Mouse (Mus musculus) midbrain, embryonic 15.5 days (tissue): ENCODE measurements at regions not wholly inside any gene's neighbourhood (a gene's known extent, or its start where the extent isn't known, plus 50 kb on each side); places are given as distances from the start of the nearest gene placed in this dataset.

Experiments used
- ATAC-seq: fragments of 200-750 bp; cut with Nextera tagmentation; replicated peaks from 2 replicates; pipeline ENCODE4 v1.8.0; 2017; ENCODE audit warnings: moderate TSS enrichment
- H3K27ac ChIP-seq: fragments of 300-500 bp; sonication (generic); 2 replicates; pipeline ENCODE4 v1.5.1; 2015; ENCODE audit warnings: mild to moderate bottlenecking, inconsistent platforms
- H3K27me3 ChIP-seq: fragments of 300-500 bp; sonication (generic); replicated peaks from 2 replicates; pipeline ENCODE4 v1.6.1; 2015; ENCODE audit warnings: inconsistent platforms
- H3K36me3 ChIP-seq: fragments of 300-500 bp; sonication (generic); replicated peaks from 2 replicates; pipeline ENCODE4 v1.6.1; 2015; ENCODE audit warnings: inconsistent platforms
- H3K4me1 ChIP-seq: fragments of 300-500 bp; sonication (generic); 2 replicates; pipeline ENCODE4 v1.6.1; 2015; ENCODE audit warnings: inconsistent platforms
- H3K4me2 ChIP-seq: fragments of 300-500 bp; sonication (generic); 2 replicates; pipeline ENCODE4 v1.6.1; 2015; ENCODE audit warnings: inconsistent platforms, mild to moderate bottlenecking, moderate library complexity
- H3K4me3 ChIP-seq: fragments of 300-500 bp; sonication (generic); 2 replicates; pipeline ENCODE4 v1.5.1; 2015; ENCODE audit warnings: mild to moderate bottlenecking, inconsistent platforms
- H3K9ac ChIP-seq: fragments of 300-500 bp; sonication (generic); 2 replicates; pipeline ENCODE4 v1.6.1; 2015; ENCODE audit warnings: mild to moderate bottlenecking, inconsistent platforms
- H3K9me3 ChIP-seq: fragments of 300-500 bp; sonication (generic); 2 replicates; pipeline ENCODE4 v1.6.1; 2016; ENCODE audit warnings: inconsistent platforms
- WGBS: fragments of 180-500 bp; shearing (Covaris S2); methylation state at CpG from one replicate; pipeline ENCODE4 v1.1.7; 2015; ENCODE audit warnings: mixed read lengths; 5-methylcytosine and 5-hydroxymethylcytosine counted together

- Histone ChIP-seq H3K9ac (no peak overlapping the region), H3K4me3 (no peak overlapping the region), H3K9me3 (no peaks in the 10 kb centered on the region), H3K27ac (no peak overlapping the region), H3K4me2 (no peak overlapping the region), H3K4me1 (no peaks in the 10 kb centered on the region), H3K36me3 (no peaks in the 10 kb centered on the region), H3K27me3 (no peaks in the 10 kb centered on the region)
- WGBS = 73% methylated on average over 5 of the region's 5 CpGs
- no peak for ATAC-seq
These were observed 175.5 kb upstream of the Ahr start for GRCm38 (mm10) chr12:35710323-35710722.

GRCm38 (mm10) chr12:35703479-35703878 is 168.6 kb upstream of the Ahr start:
- 90% methylated on average over 2 of the region's 2 CpGs for WGBS

GRCm38 (mm10) chr12:35702674-35703073 is 167.8 kb upstream of the Ahr start:
- no peak overlapping the region for H3K27ac ChIP-seq
- 83% methylated on average over 7 of the region's 7 CpGs for WGBS
- no peak for ATAC-seq

More at GRCm38 (mm10) chr12:35703479-35703878, 168.6 kb upstream of the Ahr start:
- Histone ChIP-seq H3K9me3 (no peaks in the 10 kb centered on the region), H3K27me3 (no peaks in the 10 kb centered on the region), H3K27ac (no peak overlapping the region), H3K4me2 (no peak overlapping the region), H3K36me3 (no peaks in the 10 kb centered on the region), H3K9ac (no peak overlapping the region), H3K4me3 (no peak overlapping the region), H3K4me1 (no peaks in the 10 kb centered on the region)
- no peak for ATAC-seq

GRCm38 (mm10) chr12:35694253-35694652 is 159.4 kb upstream of the Ahr start:
- Histone ChIP-seq H3K4me1 (no peaks in the 10 kb centered on the region), H3K9ac (no peak overlapping the region), H3K36me3 (no peaks in the 10 kb centered on the region), H3K27me3 (no peaks in the 10 kb centered on the region), H3K4me3 (no peak overlapping the region), H3K9me3 (no peaks in the 10 kb centered on the region), H3K27ac (no peak overlapping the region), H3K4me2 (no peak overlapping the region)
- ATAC-seq = no peak
- 83% methylated on average over 3 of the region's 3 CpGs for WGBS

More at GRCm38 (mm10) chr12:35702674-35703073, 167.8 kb upstream of the Ahr start:
- no peak overlapping the region for H3K9ac ChIP-seq
- H3K36me3 ChIP-seq = no peaks in the 10 kb centered on the region
- no peak overlapping the region for H3K4me2 ChIP-seq
- no peaks in the 10 kb centered on the region for H3K27me3 ChIP-seq
- no peaks in the 10 kb centered on the region for H3K9me3 ChIP-seq
- no peak overlapping the region for H3K4me3 ChIP-seq
- no peaks in the 10 kb centered on the region for H3K4me1 ChIP-seq

GRCm38 (mm10) chr12:35690914-35691313 is 156.1 kb upstream of the Ahr start:
- H3K9ac ChIP-seq = no peak overlapping the region
- no peaks in the 10 kb centered on the region for H3K36me3 ChIP-seq
- 82% methylated on average over 3 of the region's 3 CpGs for WGBS
- H3K4me1 ChIP-seq = no peaks in the 10 kb centered on the region
- ATAC-seq = no peak
- H3K4me2 ChIP-seq = no peak overlapping the region
- H3K9me3 ChIP-seq = no peaks in the 10 kb centered on the region
- H3K27me3 ChIP-seq = no peaks in the 10 kb centered on the region
- no peak overlapping the region for H3K4me3 ChIP-seq
- no peak overlapping the region for H3K27ac ChIP-seq

GRCm38 (mm10) chr12:35686231-35686630 is 151.4 kb upstream of the Ahr start:
- Histone ChIP-seq H3K4me2 (no peak overlapping the region), H3K9ac (no peak overlapping the region), H3K36me3 (no peaks in the 10 kb centered on the region), H3K27ac (no peak overlapping the region), H3K4me3 (no peak overlapping the region), H3K4me1 (no peaks in the 10 kb centered on the region), H3K27me3 (no peaks in the 10 kb centered on the region), H3K9me3 (no peaks in the 10 kb centered on the region)
- no peak for ATAC-seq
- WGBS = 97% methylated on average over 2 of the region's 2 CpGs

- Histone ChIP-seq H3K27me3 (no peaks in the 10 kb centered on the region), H3K4me2 (no peak overlapping the region), H3K9me3 (no peaks in the 10 kb centered on the region), H3K9ac (no peak overlapping the region), H3K4me3 (no peak overlapping the region), H3K27ac (no peak overlapping the region), H3K4me1 (no peaks in the 10 kb centered on the region), H3K36me3 (no peaks in the 10 kb centered on the region)
- WGBS = 62% methylated on average over 3 of the region's 3 CpGs
- ATAC-seq = no peak
These were observed 150.4 kb upstream of the Ahr start for GRCm38 (mm10) chr12:35685189-35685588.

GRCm38 (mm10) chr12:35681864-35682449 is 147.1 kb upstream of the Ahr start:
- Histone ChIP-seq H3K36me3 (no peaks in the 10 kb centered on the region), H3K27ac (no peak overlapping the region), H3K9me3 (no peaks in the 10 kb centered on the region), H3K4me3 (no peak overlapping the region), H3K4me1 (no peaks in the 10 kb centered on the region), H3K4me2 (no peak overlapping the region), H3K9ac (no peak overlapping the region), H3K27me3 (no peaks in the 10 kb centered on the region)
- no peak for ATAC-seq

GRCm38 (mm10) chr12:35679903-35680302 is 145.1 kb upstream of the Ahr start:
- Histone ChIP-seq H3K27me3 (no peaks in the 10 kb centered on the region), H3K27ac (no peak overlapping the region), H3K4me2 (no peak overlapping the region), H3K36me3 (no peaks in the 10 kb centered on the region), H3K9ac (no peak overlapping the region), H3K9me3 (no peaks in the 10 kb centered on the region), H3K4me1 (no peaks in the 10 kb centered on the region), H3K4me3 (no peak overlapping the region)
- no peak for ATAC-seq
- whole genome bisulfite sequencing = 80% methylated on average over 4 of the region's 4 CpGs

- H3K9ac ChIP-seq = no peak overlapping the region
- no peaks in the 10 kb centered on the region for H3K36me3 ChIP-seq
- ATAC-seq = no peak
- H3K27me3 ChIP-seq = no peaks in the 10 kb centered on the region
- H3K4me1 ChIP-seq = no peaks in the 10 kb centered on the region
- H3K27ac ChIP-seq = no peak overlapping the region
- H3K4me3 ChIP-seq = no peak overlapping the region
- H3K9me3 ChIP-seq = no peaks in the 10 kb centered on the region
- 68% methylated on average over 2 of the region's 2 CpGs for WGBS
- H3K4me2 ChIP-seq = no peak overlapping the region
These were observed 144.2 kb upstream of the Ahr start for GRCm38 (mm10) chr12:35679025-35679424.

GRCm38 (mm10) chr12:35674487-35674886 is 139.6 kb upstream of the Ahr start:
- Histone ChIP-seq H3K27me3 (no peaks in the 10 kb centered on the region), H3K36me3 (no peaks in the 10 kb centered on the region), H3K9ac (no peak overlapping the region), H3K9me3 (no peaks in the 10 kb centered on the region), H3K27ac (no peak overlapping the region), H3K4me1 (no peaks in the 10 kb centered on the region), H3K4me2 (no peak overlapping the region), H3K4me3 (no peak overlapping the region)
- 53% methylated on average over 6 of the region's 6 CpGs for WGBS
- no peak for ATAC-seq

- H3K36me3 ChIP-seq = no peaks in the 10 kb centered on the region
- H3K4me1 ChIP-seq = no peaks in the 10 kb centered on the region
- no peak overlapping the region for H3K9ac ChIP-seq
- H3K4me2 ChIP-seq = no peak overlapping the region
- no peak overlapping the region for H3K27ac ChIP-seq
- no peaks in the 10 kb centered on the region for H3K27me3 ChIP-seq
- no peak overlapping the region for H3K4me3 ChIP-seq
- no peak for ATAC-seq
- WGBS = 90% methylated on average over 4 of the region's 4 CpGs
- no peaks in the 10 kb centered on the region for H3K9me3 ChIP-seq
These were observed 136.1 kb upstream of the Ahr start for GRCm38 (mm10) chr12:35670980-35671379.

GRCm38 (mm10) chr12:35668716-35669115 is 133.9 kb upstream of the Ahr start:
- no peaks in the 10 kb centered on the region for H3K36me3 ChIP-seq
- H3K4me2 ChIP-seq = no peak overlapping the region
- 94% methylated on average over 1 of the region's 1 CpGs for WGBS
- H3K9me3 ChIP-seq = no peaks in the 10 kb centered on the region
- no peaks in the 10 kb centered on the region for H3K27me3 ChIP-seq
- no peak overlapping the region for H3K9ac ChIP-seq
- ATAC-seq = no peak
- H3K4me1 ChIP-seq = no peaks in the 10 kb centered on the region
- no peak overlapping the region for H3K4me3 ChIP-seq
- H3K27ac ChIP-seq = no peak overlapping the region
